Mouse (Mus musculus): ENCODE measurements around the gene Asprv1. TPM values are rescaled to one million over a fixed set of nuclear protein-coding genes. Genes with fewer than 3 reads are reported as not detected.

Asprv1 gene
- total and polyA plus RNA-seq, 2 experiments from 2014 or later: 1.2 to 4.2 TPM

GRCm38 (mm10) chr6:86639180-86640160 is 11.5 kb downstream of the Asprv1 start:
- Histone ChIP-seq H3K9ac (replicated peaks; ENCODE audit: low read length, poor library complexity, severe bottlenecking) (no peak overlapping the region), H3K27ac (ENCODE audit: low read depth, low read length) (no peak overlapping the region), H3K4me3 (ENCODE audit: low read depth, low read length) (no peak overlapping the region), H3K4me1 (ENCODE audit: insufficient read depth, low read length) (no peaks in the 10 kb centered on the region), H3K9me3 (ENCODE audit: low read length) (no peaks in the 10 kb centered on the region), H3K27me3 (ENCODE audit: insufficient read depth, low read length) (no peaks in the 10 kb centered on the region), H3K36me3 (ENCODE audit: insufficient read depth, low read length) (no peaks in the 10 kb centered on the region), H3K4me2 (ENCODE audit: low read depth, low read length, poor library complexity, severe bottlenecking) (no peak overlapping the region)
- no peak for TF ChIP-seq CTCF (IDR thresholded peaks at IDR 0.05)
- 79% methylated on average over 18 of the region's 18 CpGs for whole genome bisulfite sequencing
- ATAC-seq (ENCODE audit: low FRiP score): no peak
- DNase-seq (ENCODE audit: low spot score): no peak

GRCm38 (mm10) chr6:86640161-86640560 is 12.2 kb downstream of the Asprv1 start:
- H3K4me2 ChIP-seq (ENCODE audit: low read depth, low read length, poor library complexity, severe bottlenecking): no peak overlapping the region
- 61% methylated on average over 3 of the region's 3 CpGs for WGBS
- no peaks in the 10 kb centered on the region for H3K36me3 ChIP-seq (ENCODE audit: insufficient read depth, low read length)
- no peak overlapping the region for H3K4me3 ChIP-seq (ENCODE audit: low read depth, low read length)
- no peaks in the 10 kb centered on the region for H3K9me3 ChIP-seq (ENCODE audit: low read length)
- DNase-seq (ENCODE audit: low spot score) (no peak), ATAC-seq (ENCODE audit: low FRiP score) (no peak)
- no peak overlapping the region for H3K27ac ChIP-seq (ENCODE audit: low read depth, low read length)
- no peak overlapping the region for H3K9ac ChIP-seq (replicated peaks; ENCODE audit: low read length, poor library complexity, severe bottlenecking)
- H3K4me1 ChIP-seq (ENCODE audit: insufficient read depth, low read length): no peaks in the 10 kb centered on the region
- H3K27me3 ChIP-seq (ENCODE audit: insufficient read depth, low read length): no peaks in the 10 kb centered on the region
- TF ChIP-seq CTCF (IDR thresholded peaks at IDR 0.05): no peak

- Histone ChIP-seq H3K36me3 (ENCODE audit: insufficient read depth, low read length) (no peaks in the 10 kb centered on the region), H3K4me3 (ENCODE audit: low read depth, low read length) (no peak overlapping the region), H3K4me2 (ENCODE audit: low read depth, low read length, poor library complexity, severe bottlenecking) (no peak overlapping the region), H3K27ac (ENCODE audit: low read depth, low read length) (no peak overlapping the region), H3K9ac (replicated peaks; ENCODE audit: low read length, poor library complexity, severe bottlenecking) (no peak overlapping the region), H3K27me3 (ENCODE audit: insufficient read depth, low read length) (no peaks in the 10 kb centered on the region), H3K4me1 (ENCODE audit: insufficient read depth, low read length) (no peaks in the 10 kb centered on the region), H3K9me3 (ENCODE audit: low read length) (no peaks in the 10 kb centered on the region)
- TF ChIP-seq CTCF (IDR thresholded peaks at IDR 0.05): no peak
- WGBS: 87% methylated on average over 8 of the region's 8 CpGs
- no peak for DNase-seq (ENCODE audit: low spot score)
- ATAC-seq (ENCODE audit: low FRiP score): no peak
These were observed 12.8 kb downstream of the Asprv1 start for GRCm38 (mm10) chr6:86640776-86641175.

- Histone ChIP-seq H3K9me3 (ENCODE audit: low read length) (no peaks in the 10 kb centered on the region), H3K27ac (ENCODE audit: low read depth, low read length) (no peak overlapping the region), H3K36me3 (ENCODE audit: insufficient read depth, low read length) (no peaks in the 10 kb centered on the region), H3K27me3 (ENCODE audit: insufficient read depth, low read length) (no peaks in the 10 kb centered on the region), H3K4me3 (ENCODE audit: low read depth, low read length) (no peak overlapping the region), H3K4me1 (ENCODE audit: insufficient read depth, low read length) (no peaks in the 10 kb centered on the region), H3K9ac (replicated peaks; ENCODE audit: low read length, poor library complexity, severe bottlenecking) (no peak overlapping the region), H3K4me2 (ENCODE audit: low read depth, low read length, poor library complexity, severe bottlenecking) (no peak overlapping the region)
- WGBS: 57% methylated on average over 8 of the region's 8 CpGs
- no peak for DNase-seq (ENCODE audit: low spot score)
- ATAC-seq (ENCODE audit: low FRiP score): no peak
- no peak for TF ChIP-seq CTCF (IDR thresholded peaks at IDR 0.05)
These were observed 13.8 kb downstream of the Asprv1 start for GRCm38 (mm10) chr6:86641716-86642115.

- peaks cover 19% of the 10 kb centered on the region for H3K36me3 ChIP-seq (ENCODE audit: insufficient read depth, low read length)
- no peaks in the 10 kb centered on the region for H3K9me3 ChIP-seq (ENCODE audit: low read length)
- H3K4me1 ChIP-seq (ENCODE audit: insufficient read depth, low read length): no peaks in the 10 kb centered on the region
- H3K4me3 ChIP-seq (ENCODE audit: low read depth, low read length): no peak overlapping the region
- H3K4me2 ChIP-seq (ENCODE audit: low read depth, low read length, poor library complexity, severe bottlenecking): no peak overlapping the region
- no peak for ATAC-seq (ENCODE audit: low FRiP score)
- no peak overlapping the region for H3K27ac ChIP-seq (ENCODE audit: low read depth, low read length)
- no peak overlapping the region for H3K9ac ChIP-seq (replicated peaks; ENCODE audit: low read length, poor library complexity, severe bottlenecking)
- no peak for DNase-seq (ENCODE audit: low spot score)
- WGBS: 78% methylated on average over 3 of the region's 3 CpGs
- no peak for TF ChIP-seq CTCF (IDR thresholded peaks at IDR 0.05)
- no peaks in the 10 kb centered on the region for H3K27me3 ChIP-seq (ENCODE audit: insufficient read depth, low read length)
These were observed 16.9 kb downstream of the Asprv1 start for GRCm38 (mm10) chr6:86644775-86645400.

- 84% methylated on average over 4 of the region's 4 CpGs for WGBS
- no peak for DNase-seq (ENCODE audit: low spot score)
These were observed 17.6 kb downstream of the Asprv1 start for GRCm38 (mm10) chr6:86645551-86645950.

More at GRCm38 (mm10) chr6:86645551-86645950, 17.6 kb downstream of the Asprv1 start:
- no peak for ATAC-seq (ENCODE audit: low FRiP score)
- Histone ChIP-seq H3K9ac (replicated peaks; ENCODE audit: low read length, poor library complexity, severe bottlenecking) (no peak overlapping the region), H3K4me3 (ENCODE audit: low read depth, low read length) (no peak overlapping the region), H3K4me2 (ENCODE audit: low read depth, low read length, poor library complexity, severe bottlenecking) (no peak overlapping the region), H3K36me3 (ENCODE audit: insufficient read depth, low read length) (peaks cover 26% of the 10 kb centered on the region), H3K4me1 (ENCODE audit: insufficient read depth, low read length) (no peaks in the 10 kb centered on the region), H3K27me3 (ENCODE audit: insufficient read depth, low read length) (no peaks in the 10 kb centered on the region), H3K9me3 (ENCODE audit: low read length) (no peaks in the 10 kb centered on the region), H3K27ac (ENCODE audit: low read depth, low read length) (no peak overlapping the region)
- no peak for TF ChIP-seq CTCF (IDR thresholded peaks at IDR 0.05)

Measured in midbrain, postnatal 0 days (tissue).